Mouse (Mus musculus): ENCODE measurements around the gene Omp. TPM values are rescaled to one million over a fixed set of nuclear protein-coding genes. Genes with fewer than 3 reads are reported as not detected.

Gene Omp
- total and polyA plus RNA-seq, 3 experiments: 0.06 to 0.14 TPM; not detected in 1

DNA sequence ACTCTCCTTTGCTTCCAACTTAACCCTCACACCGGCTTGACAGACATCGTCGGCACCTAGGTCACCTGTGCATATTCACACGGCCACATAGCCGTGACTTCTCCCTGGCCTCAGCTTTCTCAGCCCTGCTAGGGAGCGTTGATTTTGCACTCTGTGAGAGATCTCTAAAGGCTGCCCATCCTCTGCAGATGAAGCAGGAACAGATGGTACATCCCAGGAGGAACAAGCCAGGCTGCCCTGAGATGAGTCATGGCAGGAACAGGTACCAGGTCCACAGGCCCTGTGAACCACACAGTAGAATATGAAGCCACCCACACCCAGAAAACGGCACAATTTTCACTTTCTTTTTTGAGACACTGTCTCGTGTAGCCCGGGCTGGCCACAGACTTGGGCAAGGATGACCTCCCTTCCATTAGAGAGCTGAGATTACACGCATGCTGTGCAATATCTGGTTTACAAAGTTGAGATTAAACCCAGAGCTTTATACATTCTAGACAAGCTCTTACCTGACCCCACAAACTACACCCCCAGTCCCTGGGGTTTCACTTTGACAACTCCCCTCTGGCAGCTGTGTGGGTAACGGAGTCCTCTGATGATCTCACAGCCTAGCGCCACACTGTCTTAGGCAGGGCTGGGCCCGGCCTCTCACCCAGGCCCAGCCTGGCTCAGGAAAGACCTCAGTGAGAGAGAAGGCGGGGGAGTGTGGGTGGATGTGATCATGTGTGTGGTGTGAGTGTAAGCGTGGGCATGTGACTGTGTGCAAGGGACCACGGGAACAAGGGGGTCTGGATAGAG is 36.5 kb downstream of the Omp start:
- TF ChIP-seq EP300 (IDR thresholded peaks at IDR 0.05; ENCODE audit: insufficient read depth, low read depth, low read length) (no peak), CTCF (IDR thresholded peaks at IDR 0.05) (no peak), POLR2A (IDR thresholded peaks at IDR 0.05; ENCODE audit: insufficient read depth, low read depth, low read length) (no peak)
- H3K27me3 ChIP-seq (ENCODE audit: control insufficient read depth, insufficient read depth, low read length): no peaks in the 10 kb centered on the region
- no peaks in the 10 kb centered on the region for H3K36me3 ChIP-seq (ENCODE audit: control insufficient read depth, insufficient read depth, low read length)
- 74% methylated on average over 16 of the region's 16 CpGs for WGBS
- peaks cover 30% of the 10 kb centered on the region for H3K4me1 ChIP-seq (ENCODE audit: control insufficient read depth, insufficient read depth, low read length)
- no peak overlapping the region for H3K9ac ChIP-seq (ENCODE audit: low read depth, low read length)
- H3K4me3 ChIP-seq: no peak overlapping the region
- H3K79me2 ChIP-seq (replicated peaks; ENCODE audit: control insufficient read depth, insufficient read depth, low read length): no peaks in the 10 kb centered on the region
- intact Hi-C loops (cut with DNase I): no loop called here
- no peak overlapping the region for H3K27ac ChIP-seq
- DNase-seq: no peak

DNA sequence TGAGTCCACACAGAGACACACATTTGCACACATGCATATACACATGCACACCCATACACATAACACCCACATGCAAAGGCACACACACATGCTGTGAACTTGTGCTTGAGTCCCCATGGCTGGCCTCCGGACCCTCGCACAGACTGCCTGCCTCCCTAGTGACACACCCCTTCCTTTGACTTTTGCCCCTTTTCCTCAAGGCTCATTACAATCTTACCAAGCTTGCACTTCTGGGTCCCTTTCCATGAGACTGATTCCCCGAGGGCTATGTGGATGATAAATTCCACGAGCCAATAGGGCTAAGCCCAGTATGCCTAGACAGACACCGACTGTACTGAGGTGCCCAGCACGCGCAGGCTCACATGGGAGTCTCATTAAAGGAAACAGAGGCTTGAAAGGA is 39.0 kb downstream of the Omp start:
- DNase-seq: no peak
- Histone ChIP-seq H3K27ac (peak overlapping the region; percentile 79), H3K27me3 (ENCODE audit: control insufficient read depth, insufficient read depth, low read length) (no peaks in the 10 kb centered on the region), H3K4me3 (no peak overlapping the region), H3K36me3 (ENCODE audit: control insufficient read depth, insufficient read depth, low read length) (no peaks in the 10 kb centered on the region), H3K4me1 (ENCODE audit: control insufficient read depth, insufficient read depth, low read length) (peaks cover 36% of the 10 kb centered on the region), H3K79me2 (replicated peaks; ENCODE audit: control insufficient read depth, insufficient read depth, low read length) (no peaks in the 10 kb centered on the region), H3K9ac (ENCODE audit: low read depth, low read length) (no peak overlapping the region)
- intact Hi-C loops (cut with DNase I): no loop called here
- 46% methylated on average over 7 of the region's 7 CpGs for WGBS
- no peak for TF ChIP-seq CTCF (IDR thresholded peaks at IDR 0.05)
- no peak for TF ChIP-seq EP300 (IDR thresholded peaks at IDR 0.05; ENCODE audit: insufficient read depth, low read depth, low read length)
- TF ChIP-seq POLR2A (IDR thresholded peaks at IDR 0.05; ENCODE audit: insufficient read depth, low read depth, low read length): no peak

DNA sequence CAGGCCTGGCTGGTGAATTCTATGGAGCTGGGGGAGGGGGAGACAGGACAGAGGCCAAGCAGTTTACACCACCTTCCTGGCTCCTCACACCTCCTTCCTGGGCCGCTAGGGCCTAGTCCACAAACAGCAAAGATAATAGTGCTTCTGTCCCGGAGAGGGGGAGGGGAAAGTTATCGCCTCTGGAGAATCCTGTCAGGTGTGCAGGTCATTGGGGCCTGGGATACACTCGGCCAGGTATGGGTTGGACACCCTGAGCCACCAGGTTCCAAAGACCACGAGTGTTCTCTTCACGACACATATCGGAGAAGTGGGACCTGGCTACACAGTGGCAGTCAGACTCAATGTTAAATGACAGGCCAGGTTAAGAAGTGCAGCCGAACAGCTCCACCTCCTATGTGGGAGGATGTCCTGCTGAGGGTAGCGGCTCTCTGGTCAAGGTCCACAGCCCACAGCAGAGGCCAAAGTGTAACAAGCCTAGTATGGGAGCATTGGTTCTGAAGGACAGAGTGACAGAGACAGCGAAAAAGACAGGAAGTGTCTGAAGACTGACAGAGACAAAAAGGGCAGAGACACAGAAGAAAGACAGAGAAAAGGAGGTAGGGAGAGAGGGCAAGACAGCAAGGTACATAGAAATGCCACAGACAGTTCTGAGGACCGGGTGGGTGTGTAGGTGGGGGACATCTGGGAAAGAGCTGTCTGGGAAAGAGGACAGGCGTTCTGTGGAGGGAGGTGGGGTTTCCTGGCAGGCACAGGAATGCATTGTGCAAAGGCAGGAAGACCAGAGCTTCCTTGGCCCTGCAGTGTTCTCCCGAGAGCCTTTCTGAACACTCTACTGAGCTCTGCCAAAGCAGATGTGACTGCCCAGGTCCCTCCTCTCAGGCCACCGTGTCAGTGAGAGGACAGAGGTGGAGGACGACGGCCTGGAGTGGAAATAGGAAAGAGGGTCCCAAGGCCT is 40.5 kb downstream of the Omp start:
- peak in 1 of 2 experiments; percentile 54 for DNase-seq
- H3K4me1 ChIP-seq (ENCODE audit: control insufficient read depth, insufficient read depth, low read length): peaks cover 36% of the 10 kb centered on the region
- H3K36me3 ChIP-seq (ENCODE audit: control insufficient read depth, insufficient read depth, low read length): no peaks in the 10 kb centered on the region
- no peaks in the 10 kb centered on the region for H3K27me3 ChIP-seq (ENCODE audit: control insufficient read depth, insufficient read depth, low read length)
- peak overlapping the region; percentile 79 for H3K27ac ChIP-seq
- intact Hi-C loops (cut with DNase I): loop anchor here (1.0 to 5.0 kb wide), 2 partner anchors 16 to 357 kb away; no protein-coding TSS in a partner anchor
- no peak overlapping the region for H3K4me3 ChIP-seq
- peak overlapping the region; percentile 26 for H3K9ac ChIP-seq (ENCODE audit: low read depth, low read length)
- WGBS: 40% methylated on average over 16 of the region's 16 CpGs
- TF ChIP-seq POLR2A (IDR thresholded peaks at IDR 0.05; ENCODE audit: insufficient read depth, low read depth, low read length) (peak; percentile 67), EP300 (IDR thresholded peaks at IDR 0.05; ENCODE audit: insufficient read depth, low read depth, low read length) (peak; percentile 95), CTCF (IDR thresholded peaks at IDR 0.05) (no peak)
- H3K79me2 ChIP-seq (replicated peaks; ENCODE audit: control insufficient read depth, insufficient read depth, low read length): no peaks in the 10 kb centered on the region

DNA sequence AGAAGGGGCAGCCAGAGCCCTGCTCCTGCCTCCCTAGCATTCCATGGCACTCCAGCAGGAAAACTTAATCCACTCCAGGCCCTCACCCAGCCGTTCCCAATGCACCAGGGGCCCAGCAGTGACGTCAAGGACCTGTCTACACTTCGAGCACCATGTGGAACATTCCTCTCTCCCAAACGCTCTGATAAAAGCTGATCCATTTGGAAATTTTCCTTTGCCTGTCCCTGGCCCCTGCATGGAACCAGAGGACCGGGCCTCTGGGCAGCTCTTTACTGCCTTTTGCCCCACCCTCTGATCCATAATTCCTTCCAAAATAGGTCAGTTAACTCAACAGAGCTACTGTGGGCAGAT is 41.4 kb downstream of the Omp start:
- no peak overlapping the region for H3K4me3 ChIP-seq
- no peaks in the 10 kb centered on the region for H3K36me3 ChIP-seq (ENCODE audit: control insufficient read depth, insufficient read depth, low read length)
- intact Hi-C loops (cut with DNase I): loop anchor here (1.0 to 5.0 kb wide), 2 partner anchors 16 to 357 kb away; no protein-coding TSS in a partner anchor
- peaks cover 36% of the 10 kb centered on the region for H3K4me1 ChIP-seq (ENCODE audit: control insufficient read depth, insufficient read depth, low read length)
- TF ChIP-seq POLR2A (IDR thresholded peaks at IDR 0.05; ENCODE audit: insufficient read depth, low read depth, low read length) (no peak), CTCF (IDR thresholded peaks at IDR 0.05) (no peak), EP300 (IDR thresholded peaks at IDR 0.05; ENCODE audit: insufficient read depth, low read depth, low read length) (no peak)
- no peaks in the 10 kb centered on the region for H3K27me3 ChIP-seq (ENCODE audit: control insufficient read depth, insufficient read depth, low read length)
- H3K27ac ChIP-seq: peak overlapping the region; percentile 79
- 32% methylated on average over 5 of the region's 5 CpGs for WGBS
- DNase-seq: peak in 1 of 2 experiments; percentile 35
- H3K9ac ChIP-seq (ENCODE audit: low read depth, low read length): no peak overlapping the region
- H3K79me2 ChIP-seq (replicated peaks; ENCODE audit: control insufficient read depth, insufficient read depth, low read length): no peaks in the 10 kb centered on the region

DNA sequence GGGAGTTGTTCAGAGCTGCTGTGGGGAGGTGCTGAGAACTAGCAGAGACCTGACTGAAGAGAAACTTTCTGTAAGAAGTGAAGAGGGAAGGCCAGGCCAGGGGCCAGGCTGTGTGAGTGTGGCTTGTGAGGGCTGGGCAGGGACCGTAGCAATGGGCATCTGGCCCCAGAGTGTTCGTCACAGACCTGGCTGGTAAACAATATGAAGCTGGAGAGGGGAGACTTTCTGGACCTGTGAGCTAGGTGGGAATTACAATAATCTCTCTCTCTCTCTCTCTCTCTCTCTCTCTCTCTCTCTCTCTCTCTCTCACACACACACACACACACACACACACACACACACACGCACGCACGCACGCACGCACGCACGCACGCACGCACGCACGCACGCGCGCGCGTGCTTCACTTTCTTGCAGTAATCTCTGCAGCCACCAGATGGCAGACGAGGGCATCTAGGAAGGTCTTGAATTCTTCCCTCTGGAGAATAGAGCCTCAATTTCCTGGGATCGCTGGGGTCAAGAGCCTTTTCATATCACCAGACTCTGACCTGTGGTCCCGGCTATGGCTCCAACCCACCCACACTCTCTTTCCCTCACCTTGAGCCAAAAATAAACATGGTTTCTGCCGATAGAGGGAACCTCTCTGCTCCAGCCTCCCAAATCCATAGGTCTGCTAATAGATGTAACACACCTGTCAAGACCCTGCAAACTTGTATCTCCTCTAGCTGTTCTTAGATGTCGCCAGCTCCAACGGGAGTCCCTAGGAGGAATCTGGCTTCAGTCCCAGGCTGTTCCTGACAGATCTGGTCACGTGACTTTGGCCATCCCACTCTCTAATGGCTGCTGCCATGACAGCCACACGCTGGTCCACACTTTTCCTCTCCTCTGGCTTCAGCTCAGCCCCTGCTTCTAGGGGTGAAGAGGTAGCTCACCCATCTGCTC is 42.0 kb downstream of the Omp start:
- no peak for TF ChIP-seq POLR2A (IDR thresholded peaks at IDR 0.05; ENCODE audit: insufficient read depth, low read depth, low read length)
- TF ChIP-seq EP300 (IDR thresholded peaks at IDR 0.05; ENCODE audit: insufficient read depth, low read depth, low read length): 0 out of 2 replicates have a peak, but pooled peaks have one; percentile 37
- TF ChIP-seq CTCF (IDR thresholded peaks at IDR 0.05): peak; percentile 71
- intact Hi-C loops (cut with DNase I): loop anchor here (5.0 kb wide), 1 partner anchor 356 kb away; no protein-coding TSS in a partner anchor
- Histone ChIP-seq H3K27ac (peak overlapping the region; percentile 79), H3K79me2 (replicated peaks; ENCODE audit: control insufficient read depth, insufficient read depth, low read length) (no peaks in the 10 kb centered on the region), H3K4me1 (ENCODE audit: control insufficient read depth, insufficient read depth, low read length) (peaks cover 33% of the 10 kb centered on the region), H3K27me3 (ENCODE audit: control insufficient read depth, insufficient read depth, low read length) (no peaks in the 10 kb centered on the region), H3K36me3 (ENCODE audit: control insufficient read depth, insufficient read depth, low read length) (no peaks in the 10 kb centered on the region), H3K9ac (ENCODE audit: low read depth, low read length) (peak overlapping the region; percentile 65), H3K4me3 (peak overlapping the region; percentile 38)
- 6% methylated on average over 19 of the region's 26 CpGs for WGBS
- peak; percentile 78 to 85 for DNase-seq

All from heart, adult 2 months (tissue).